Mouse (Mus musculus) thymus, postnatal 25 days (tissue): ENCODE data around the gene Gltp.

Experiments used
- DNase-seq: peaks from one replicate; pipeline ENCODE4 v3.0.0; 2022

The Gltp gene

DNA sequence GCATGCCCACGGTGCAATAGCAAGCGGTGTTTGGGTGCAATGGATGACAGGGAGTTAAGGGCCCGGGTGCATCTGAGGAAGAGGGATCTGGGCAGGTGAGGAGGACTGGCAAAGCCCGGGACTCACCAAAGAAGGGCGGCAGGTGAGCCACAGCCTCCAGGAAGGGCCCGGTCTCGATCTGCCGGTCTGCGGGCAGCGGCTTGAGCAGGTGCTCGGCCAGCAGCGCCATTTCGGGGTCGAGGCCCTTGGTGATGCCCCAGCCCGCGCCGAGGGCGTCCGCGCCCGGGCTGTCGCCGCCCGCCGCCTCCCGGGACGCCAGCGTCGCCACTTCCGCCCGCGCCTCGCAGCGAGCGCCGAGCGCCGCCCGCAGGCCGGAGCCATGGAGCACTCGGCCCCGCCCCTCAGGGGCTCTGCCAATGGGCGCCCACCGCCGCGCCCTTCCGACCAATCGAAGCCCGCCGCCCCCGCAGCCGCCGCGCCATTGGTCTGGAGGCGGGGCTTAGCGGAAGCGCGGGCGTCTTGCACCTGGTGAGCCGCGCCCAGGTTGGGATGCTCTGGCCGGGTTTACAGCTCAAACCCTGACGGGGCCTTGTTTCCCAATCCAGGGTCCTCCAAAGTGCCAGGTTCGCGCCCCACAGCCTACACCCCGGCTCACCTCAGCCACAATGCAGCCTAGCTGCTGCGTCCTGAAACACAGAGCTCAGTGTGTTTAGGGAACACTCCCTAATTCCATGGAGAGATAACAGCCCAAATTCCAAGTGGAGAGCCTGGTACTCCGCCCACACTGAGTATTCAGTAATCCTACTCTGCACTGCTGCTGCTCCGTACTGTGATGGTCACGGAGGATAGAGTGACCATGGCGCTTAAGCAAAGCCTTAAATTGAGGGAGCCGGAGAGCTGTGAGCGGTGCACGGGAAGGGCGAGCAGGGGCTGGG, at the start of gene Gltp:
TSS of gene Gltp (minus strand) at position 352 of the 935 bp plus-strand sequence.
- DNase-seq = peak; percentile 97

DNA sequence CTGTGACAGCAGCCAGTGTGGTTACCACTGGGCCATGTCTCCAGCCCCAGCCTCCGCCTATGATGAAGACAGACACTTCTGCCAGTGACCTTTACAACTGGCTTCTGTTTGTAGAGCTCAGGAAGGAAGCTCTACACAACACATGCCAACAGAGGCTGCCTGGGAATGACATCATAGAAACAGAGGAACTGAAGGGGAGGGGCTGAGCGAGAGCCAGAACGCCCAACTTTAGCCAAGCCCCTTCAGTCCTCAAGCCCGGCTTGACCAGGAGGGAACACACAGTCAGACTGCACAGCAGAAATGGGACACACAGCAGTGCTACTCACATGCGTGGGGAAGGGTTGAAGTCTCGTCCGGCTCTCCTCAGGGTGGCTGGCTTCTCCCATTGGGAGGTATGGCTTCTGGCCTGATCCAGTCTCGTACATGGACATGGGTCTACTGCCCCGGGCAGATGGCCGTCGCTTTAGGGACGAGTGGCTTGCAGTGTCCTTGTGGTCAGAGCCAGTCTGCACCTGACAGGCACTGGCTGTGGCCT, 48.0 kb upstream of the Gltp start:
- DNase-seq = no peak

DNA sequence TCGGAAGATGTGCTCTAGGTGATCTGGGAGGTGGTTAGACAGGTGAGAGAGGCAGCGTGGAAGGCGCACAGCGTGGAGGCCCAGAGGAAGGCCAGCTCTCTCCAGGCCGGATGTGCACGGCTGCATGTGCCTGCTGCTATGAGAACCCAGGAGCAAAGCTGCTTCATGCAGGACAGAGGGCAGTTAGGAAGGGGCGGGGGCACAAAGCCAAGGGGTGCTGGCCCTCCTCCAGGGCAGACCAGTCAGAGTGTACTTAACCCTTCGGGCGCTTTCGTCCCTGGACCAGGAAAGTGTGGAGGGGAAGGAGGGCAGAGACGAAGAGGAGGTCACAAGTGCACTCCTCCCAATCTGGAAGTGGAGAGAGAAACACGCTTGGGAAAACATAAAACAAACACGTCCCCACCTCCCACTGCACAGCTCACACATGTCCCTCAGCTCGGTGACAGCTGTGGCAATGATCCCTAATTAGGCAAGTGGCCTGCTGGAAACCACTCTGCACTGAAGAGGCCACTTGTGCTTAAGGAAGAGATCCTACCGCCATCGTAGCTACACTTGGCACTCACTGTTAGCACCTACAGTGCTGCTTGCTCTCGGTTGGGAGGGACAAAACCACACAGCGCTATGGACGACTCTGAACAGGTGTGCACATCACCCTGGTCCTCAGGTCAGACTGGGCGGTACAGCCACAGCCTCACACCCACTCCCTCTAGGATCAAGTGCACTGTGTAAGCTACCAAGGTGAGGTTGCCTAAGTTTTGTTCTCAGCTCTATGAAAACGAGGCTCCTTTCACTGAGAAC, 46.5 kb upstream of the Gltp start:
- no peak for DNase-seq

DNA sequence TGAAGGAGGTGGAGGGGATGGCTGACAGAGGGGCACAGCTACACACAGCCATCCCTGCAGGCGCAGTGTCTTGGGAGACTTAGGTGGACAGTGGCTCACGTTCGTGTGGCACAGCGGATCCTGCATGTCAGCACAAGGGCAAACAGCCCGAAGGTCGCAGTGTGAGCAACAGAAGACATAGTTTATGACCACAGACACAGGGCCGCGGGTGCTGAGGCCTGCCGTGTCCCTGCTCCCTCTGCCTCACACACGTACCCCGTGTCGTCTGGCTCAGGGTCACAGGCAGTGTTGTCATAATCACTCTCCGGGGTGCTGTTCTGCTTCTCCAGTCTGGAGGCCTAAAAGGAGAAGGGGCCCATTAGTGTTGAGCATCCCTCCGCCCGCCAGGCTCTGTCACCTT, 42.8 kb upstream of the Gltp start:
- DNase-seq = no peak

GRCm38 (mm10) chr5:114731969-114732368, 41.2 kb upstream of the Gltp start:
- no peak for DNase-seq

- no peak for DNase-seq
Measured at GRCm38 (mm10) chr5:114731498-114731897, 40.7 kb upstream of the Gltp start.

DNA sequence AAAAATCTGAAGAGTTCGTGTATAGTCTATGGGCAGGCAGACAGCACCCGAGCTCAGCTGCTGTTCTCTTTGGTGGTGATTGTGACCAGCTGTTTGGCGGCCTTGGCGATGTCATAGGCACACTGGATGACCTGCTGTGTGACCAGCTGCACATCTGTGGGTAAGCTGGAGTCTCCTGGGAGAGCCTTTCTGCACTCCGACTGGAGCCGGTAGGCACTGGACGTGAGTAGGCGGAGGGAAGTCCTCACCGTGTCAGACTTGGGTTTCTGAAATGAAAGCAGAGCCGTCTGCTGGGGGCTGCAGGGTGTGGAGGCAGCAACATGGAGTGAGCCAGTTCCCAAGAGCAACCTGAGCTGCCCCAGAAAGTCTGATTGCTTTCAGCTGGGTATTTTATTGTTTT, 39.3 kb upstream of the Gltp start:
- no peak for DNase-seq

DNA sequence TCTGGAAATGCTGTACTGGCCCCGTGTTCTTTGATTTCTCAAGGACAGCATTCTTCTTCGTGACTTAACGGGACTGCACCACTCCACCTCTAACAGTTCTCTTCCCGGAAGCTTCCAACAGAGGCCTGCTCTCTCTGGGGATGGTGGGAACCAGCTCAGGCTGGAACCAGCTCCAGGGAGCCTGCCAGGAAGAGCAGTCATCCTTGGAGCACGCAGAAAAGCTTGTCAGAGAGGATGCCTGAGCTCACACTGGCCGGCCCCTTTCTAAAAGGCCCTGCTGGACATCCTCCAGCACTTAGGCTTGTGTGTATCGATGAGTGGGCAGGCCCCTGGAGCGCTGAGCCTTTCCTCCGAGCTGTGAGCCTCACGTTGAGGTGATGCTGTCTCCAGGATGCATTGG, 37.4 kb upstream of the Gltp start:
- no peak for DNase-seq

DNA sequence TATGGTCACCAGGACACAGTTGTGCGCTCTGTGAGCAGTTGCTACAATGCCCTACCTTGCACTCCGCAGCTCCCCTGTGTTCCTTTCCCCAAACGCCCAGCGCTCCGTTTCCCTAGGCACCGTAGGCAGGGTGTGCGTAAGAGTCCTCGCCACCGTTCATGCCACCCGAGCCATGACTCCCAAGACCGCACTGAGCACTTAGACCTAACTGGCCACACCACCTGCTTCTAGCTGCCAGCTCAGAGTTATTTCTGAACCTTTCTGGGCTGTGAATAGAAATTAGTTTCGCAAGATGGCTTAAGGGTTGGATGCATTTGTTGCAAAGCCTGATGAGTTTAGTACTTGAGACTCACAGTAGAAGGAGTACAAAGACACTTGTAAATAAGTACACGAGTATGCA, 32.1 kb upstream of the Gltp start:
- no peak for DNase-seq

DNA sequence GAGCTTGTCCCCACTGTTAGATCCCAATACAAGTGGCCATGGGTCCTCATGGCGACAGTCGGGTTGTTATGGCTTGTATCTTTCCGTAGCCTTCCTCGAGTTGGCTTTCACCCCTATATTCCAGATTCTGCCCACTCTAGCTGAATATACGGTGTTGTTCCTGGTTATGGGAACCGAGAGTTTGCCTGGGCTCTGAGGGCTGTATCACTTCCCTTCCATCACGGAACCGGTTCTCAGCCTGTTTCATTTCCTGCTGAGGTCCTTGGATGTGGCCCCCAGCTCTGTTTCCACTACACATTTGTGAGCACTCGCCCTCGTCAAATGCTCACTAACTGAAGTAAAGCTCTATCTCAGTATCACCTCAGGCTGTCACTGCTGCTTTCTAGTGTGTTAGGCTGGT, 31.2 kb upstream of the Gltp start:
- no peak for DNase-seq

- no peak for DNase-seq
Measured at GRCm38 (mm10) chr5:114720784-114721183, 30.0 kb upstream of the Gltp start.

DNA sequence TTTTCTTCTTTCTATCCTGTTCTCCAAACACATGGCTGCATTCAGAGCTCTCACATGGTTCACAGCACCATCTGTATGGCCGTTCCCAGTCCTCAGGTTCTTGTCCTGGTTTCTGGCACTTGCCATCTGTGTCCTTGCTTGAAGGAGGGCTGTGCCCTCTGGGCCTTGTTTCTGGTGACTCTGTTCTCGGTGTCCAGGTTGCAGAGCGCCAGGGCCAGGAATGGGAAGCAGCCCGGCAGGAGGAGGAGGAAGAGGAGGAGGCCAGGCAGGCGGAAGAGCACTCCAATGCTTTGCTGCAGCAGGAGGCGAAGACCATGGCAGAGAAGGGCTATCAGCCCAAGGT, 29.1 kb upstream of the Gltp start:
- DNase-seq = no peak

- DNase-seq = no peak
Measured at GRCm38 (mm10) chr5:114719003-114719927, 28.5 kb upstream of the Gltp start.

GRCm38 (mm10) chr5:114718483-114718882, 27.7 kb upstream of the Gltp start:
- no peak for DNase-seq

DNA sequence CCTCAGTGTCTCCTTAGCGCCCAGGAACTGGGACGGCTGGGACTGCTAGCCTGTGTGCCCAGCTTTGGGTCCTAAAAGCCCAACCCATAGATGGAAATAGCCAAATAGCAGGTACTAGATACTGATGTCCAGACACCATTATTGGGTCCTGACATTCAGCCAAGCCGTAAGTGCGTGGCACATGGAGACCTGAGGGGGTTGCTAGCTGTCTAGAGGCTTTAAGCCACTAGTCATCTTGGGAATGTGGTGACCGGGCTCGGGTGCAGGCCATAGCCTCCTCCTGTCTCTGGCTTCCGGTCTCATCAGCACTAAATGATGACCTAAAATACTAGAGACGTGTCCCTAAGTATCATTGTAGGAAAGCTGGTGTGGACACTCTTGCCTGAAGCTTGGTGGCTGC, 27.2 kb upstream of the Gltp start:
- DNase-seq = no peak

GRCm38 (mm10) chr5:114717292-114717691, 26.5 kb upstream of the Gltp start:
- DNase-seq = no peak

GRCm38 (mm10) chr5:114714551-114714950, 23.8 kb upstream of the Gltp start:
- DNase-seq = no peak

- no peak for DNase-seq
Measured at GRCm38 (mm10) chr5:114709357-114709756, 18.6 kb upstream of the Gltp start.

- no peak for DNase-seq
Measured at GRCm38 (mm10) chr5:114708491-114708890, 17.7 kb upstream of the Gltp start.

GRCm38 (mm10) chr5:114707265-114708068, 16.7 kb upstream of the Gltp start, which contains the start of gene Tchp:
Gene Tchp, plus strand, starts transcription at chr5:114707760.
- DNase-seq = peak; percentile 94
